Mouse (Mus musculus) E14TG2a.4 (cell line): ENCODE measurements around the gene Mrpl33.

Experiments used
- CTCF ChIP-seq: conservative IDR thresholded peaks from 2 replicates; pipeline ENCODE4 v1.5.1; 2014; ENCODE audit warnings: low read length
- POU5F1 ChIP-seq: IDR thresholded peaks from 2 replicates; pipeline ENCODE4 v1.6.1; 2014; ENCODE audit warnings: low read length, borderline replicate concordance

GRCm38 (mm10) chr5:31704971-31705370 is 108.2 kb downstream of the Mrpl33 start:
- TF ChIP-seq POU5F1, result no peak
- no peak for TF ChIP-seq CTCF
